8 mouse cellular contexts compared by ENCODE assay signal in genomic region chr16:34372103-34372741, GRCm38 (mm10).
DNase-seq lines count a peak whose midpoint lies in the region; ATAC-seq and TF ChIP-seq lines count a peak whose summit lies in the region.

No protein-coding gene starts in this region.

- intact Hi-C loops in left cerebral cortex, postnatal 4 days (cut with DNase I) = no loop called here

- no peaks in the 10 kb centered on the region for H3K9me3 ChIP-seq in forebrain, embryonic 12.5 days

- no peak overlapping the region for H3K9ac ChIP-seq in forebrain, embryonic 12.5 days

- no peak for TF ChIP-seq CTCF in thymus, adult 2 months (IDR thresholded peaks at IDR 0.05; ENCODE audit: borderline replicate concordance, control insufficient read depth, extremely low read depth, insufficient read depth, low read length, poor library complexity)

- H3K27ac ChIP-seq in thymus, adult 2 months (ENCODE audit: control insufficient read depth, insufficient read depth, low read length) = no peak overlapping the region
- H3K27ac ChIP-seq in forebrain, embryonic 12.5 days = no peak overlapping the region

- H3K27me3 ChIP-seq in thymus, adult 2 months (ENCODE audit: control insufficient read depth, insufficient read depth, low read length) = no peaks in the 10 kb centered on the region
- H3K27me3 ChIP-seq in forebrain, embryonic 12.5 days = no peaks in the 10 kb centered on the region

- DNase-seq in left cerebral cortex, adult 18-20 months (ENCODE audit: low spot score in 2 of 2) = peak; percentile 45
- DNase-seq in left cerebral cortex, postnatal 4 days = no peak
- peak; percentile 74 for DNase-seq in adrenal gland, postnatal 14 days
- DNase-seq in heart, postnatal 4 days = peak; percentile 56
- peak; percentile 85 for DNase-seq in lung, postnatal 36 days
- no peak for DNase-seq in thymus, adult 2 months

- no peak overlapping the region for H3K4me3 ChIP-seq in thymus, adult 2 months (ENCODE audit: control insufficient read depth, insufficient read depth, low read length)
- no peak overlapping the region for H3K4me3 ChIP-seq in forebrain, embryonic 12.5 days (replicated peaks)

- H3K36me3 ChIP-seq in thymus, adult 2 months (ENCODE audit: control insufficient read depth, insufficient read depth, low read length) = no peaks in the 10 kb centered on the region
- H3K36me3 ChIP-seq in forebrain, embryonic 12.5 days (replicated peaks) = no peaks in the 10 kb centered on the region

- H3K4me2 ChIP-seq in forebrain, embryonic 12.5 days = no peak overlapping the region

- 80% methylated on average over 15 of the region's 15 CpGs for WGBS in thymus, adult 2 months
- 88% methylated on average over 15 of the region's 15 CpGs for WGBS in forebrain, embryonic 12.5 days

- TF ChIP-seq POLR2A in thymus, adult 2 months (IDR thresholded peaks at IDR 0.05; ENCODE audit: control insufficient read depth, extremely low read depth, insufficient read depth, low read length, poor library complexity) = no peak

- ATAC-seq in monocyte, adult 5-6 weeks (replicated peaks; ENCODE audit: insufficient number of reproducible peaks, low FRiP score, low TSS enrichment, poor library complexity, severe bottlenecking) = no peak
- ATAC-seq in forebrain, embryonic 12.5 days (ENCODE audit: low FRiP score) = no peak

- no peaks in the 10 kb centered on the region for H3K4me1 ChIP-seq in thymus, adult 2 months (replicated peaks; ENCODE audit: control insufficient read depth, insufficient read depth, low read length)
- 0 out of 2 replicates have a peak, but pooled peaks cover 3% of the 10 kb centered on the region for H3K4me1 ChIP-seq in forebrain, embryonic 12.5 days

Comparison
In these comparisons a context has a peak if more than half of its experiments do, and no peak if none do; other contexts are left out.
1. DNase-seq: peak in left cerebral cortex, adult 18-20 months (2 of 2), adrenal gland, postnatal 14 days (single experiment), heart, postnatal 4 days (single experiment) and lung, postnatal 36 days (single experiment); none in left cerebral cortex, postnatal 4 days (single experiment) and thymus, adult 2 months (single experiment).